Mouse (Mus musculus) kidney, embryonic 16.5 days (tissue): ENCODE data around the gene Rit1. TPM values are rescaled to one million over a fixed set of nuclear protein-coding genes. Genes with fewer than 3 reads are reported as not detected.
"Not testable (repeated sequence)": the region's sequence is repeated elsewhere in the genome, so short reads cannot be mapped to it uniquely, and the experiment has no call there.

Experiments used
- ATAC-seq: fragments of 200-750 bp; cut with Nextera tagmentation; 2 replicates; pipeline ENCODE4 v1.8.0; 2017; ENCODE audit warnings: moderate TSS enrichment; ENCODE audit not compliant: low FRiP score, low TSS enrichment
- H3K27ac ChIP-seq: fragments of 300-500 bp; sonication (generic); 2 replicates; pipeline ENCODE4 v1.5.1; 2014; ENCODE audit warnings: low read length
- H3K27me3 ChIP-seq: fragments of 300-500 bp; sonication (generic); 2 replicates; pipeline ENCODE4 v1.6.1; 2014; ENCODE audit warnings: low read length, control low read depth, mixed read lengths; ENCODE audit not compliant: insufficient read depth
- H3K36me3 ChIP-seq: fragments of 300-500 bp; sonication (generic); 2 replicates; pipeline ENCODE4 v1.6.1; 2014; ENCODE audit warnings: low read length, control low read depth, mixed read lengths; ENCODE audit not compliant: insufficient read depth
- H3K4me1 ChIP-seq: fragments of 300-500 bp; sonication (generic); 2 replicates; pipeline ENCODE4 v1.6.1; 2014; ENCODE audit warnings: low read length, control low read depth, mixed read lengths; ENCODE audit not compliant: insufficient read depth
- H3K4me2 ChIP-seq: fragments of 300-500 bp; sonication (generic); replicated peaks from 2 replicates; pipeline ENCODE4 v1.6.1; 2014; ENCODE audit warnings: low read depth, low read length
- H3K4me3 ChIP-seq: fragments of 300-500 bp; sonication (generic); 2 replicates; pipeline ENCODE4 v1.5.1; 2014; ENCODE audit warnings: mild to moderate bottlenecking, low read length
- H3K9ac ChIP-seq: fragments of 300-500 bp; sonication (generic); replicated peaks from 2 replicates; pipeline ENCODE4 v1.6.1; 2014; ENCODE audit warnings: low read length
- H3K9me3 ChIP-seq: fragments of 300-500 bp; sonication (generic); 2 replicates; pipeline ENCODE4 v1.6.1; 2016; ENCODE audit warnings: low read length, control low read depth
- whole genome bisulfite sequencing: fragments of 180-500 bp; shearing (Covaris S2); extraction: QIAGEN DNeasy Blood & Tissue Kit; methylation state at CpG from one replicate; pipeline ENCODE4 v1.1.7; 2014; 5-methylcytosine and 5-hydroxymethylcytosine counted together
- polyA plus RNA-seq: library from polyadenylated mRNA; unstranded; fragments of >200 nt; fragmentation: Nextera tagmentation; extraction: Ambion mirVana; gene quantifications from 2 replicates; pipeline ENCODE4 v1.2.1, GENCODE M21; 2015

The Rit1 gene
- polyA plus RNA-seq, 1 experiment from 2014 or later, result 59.6 TPM

DNA sequence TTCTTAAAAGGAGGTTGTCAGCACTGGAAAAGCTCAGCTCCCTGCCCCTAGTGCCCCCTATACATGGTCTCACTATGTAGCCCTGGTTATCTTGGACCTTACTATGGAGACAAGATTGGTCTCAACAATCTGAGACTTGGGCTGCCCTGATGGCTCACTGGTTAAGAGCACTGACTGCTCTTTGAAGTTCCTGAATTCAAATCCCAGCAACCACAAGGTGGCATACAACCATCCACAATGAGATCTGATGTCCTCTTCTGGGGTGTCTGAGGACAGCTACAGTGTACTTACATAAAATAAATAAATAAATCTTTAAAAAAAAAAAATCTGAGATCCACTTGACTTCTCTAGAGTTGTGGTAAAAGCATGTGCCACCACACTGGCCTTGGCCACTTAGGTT, 21.1 kb upstream of the Rit1 start:
- Histone ChIP-seq H3K9me3 (no peaks in the 10 kb centered on the region), H3K9ac (no peak overlapping the region), H3K36me3 (peaks cover 87% of the 10 kb centered on the region), H3K27ac (no peak overlapping the region), H3K4me2 (no peak overlapping the region), H3K27me3 (no peaks in the 10 kb centered on the region), H3K4me1 (no peaks in the 10 kb centered on the region), H3K4me3 (no peak overlapping the region)
- ATAC-seq, result no peak

GRCm38 (mm10) chr3:88698051-88698450, 18.6 kb upstream of the Rit1 start:
- ATAC-seq, result no peak
- H3K27ac ChIP-seq, result no peak overlapping the region
- H3K9ac ChIP-seq, result no peak overlapping the region
- 97% methylated on average over 1 of the region's 1 CpGs for WGBS
- H3K9me3 ChIP-seq, result no peaks in the 10 kb centered on the region
- H3K36me3 ChIP-seq, result peaks cover 85% of the 10 kb centered on the region
- H3K4me1 ChIP-seq, result no peaks in the 10 kb centered on the region
- no peak overlapping the region for H3K4me2 ChIP-seq
- H3K4me3 ChIP-seq, result no peak overlapping the region
- H3K27me3 ChIP-seq, result no peaks in the 10 kb centered on the region

DNA sequence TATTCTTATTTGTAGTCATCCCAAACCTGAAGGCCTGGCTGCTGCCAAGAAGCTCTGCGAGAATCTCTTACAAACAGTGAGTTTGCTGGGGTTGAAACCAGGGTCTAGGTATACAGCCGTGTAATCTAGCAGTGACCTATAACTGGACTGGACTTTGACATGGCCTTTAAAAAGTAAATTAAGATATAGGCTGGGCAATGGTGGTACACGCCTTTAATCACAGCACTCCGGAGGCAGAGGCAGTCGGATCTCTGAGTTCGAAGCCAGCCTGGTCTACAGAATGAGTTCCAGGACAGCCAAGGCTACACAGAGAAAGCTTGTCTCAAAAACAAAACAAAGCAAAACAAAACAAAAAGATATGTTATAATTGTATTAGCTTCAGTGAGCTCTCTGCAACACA, 17.8 kb upstream of the Rit1 start:
- H3K27ac ChIP-seq, result no peak overlapping the region
- no peaks in the 10 kb centered on the region for H3K4me1 ChIP-seq
- ATAC-seq, result no peak
- WGBS, result 94% methylated on average over 6 of the region's 6 CpGs
- H3K36me3 ChIP-seq, result peaks cover 85% of the 10 kb centered on the region
- no peak overlapping the region for H3K9ac ChIP-seq
- no peaks in the 10 kb centered on the region for H3K9me3 ChIP-seq
- H3K4me2 ChIP-seq, result no peak overlapping the region
- H3K27me3 ChIP-seq, result no peaks in the 10 kb centered on the region
- H3K4me3 ChIP-seq, result no peak overlapping the region

GRCm38 (mm10) chr3:88700247-88700646, 16.4 kb upstream of the Rit1 start:
- Histone ChIP-seq H3K27ac (no peak overlapping the region), H3K9me3 (no peaks in the 10 kb centered on the region), H3K4me2 (no peak overlapping the region), H3K4me3 (no peak overlapping the region), H3K27me3 (no peaks in the 10 kb centered on the region), H3K4me1 (no peaks in the 10 kb centered on the region), H3K36me3 (peaks cover 82% of the 10 kb centered on the region), H3K9ac (no peak overlapping the region)
- no peak for ATAC-seq
- 92% methylated on average over 3 of the region's 3 CpGs for WGBS

- Histone ChIP-seq H3K36me3 (peaks cover 78% of the 10 kb centered on the region), H3K4me3 (no peak overlapping the region), H3K9me3 (no peaks in the 10 kb centered on the region), H3K9ac (no peak overlapping the region), H3K4me2 (no peak overlapping the region), H3K27ac (no peak overlapping the region), H3K27me3 (no peaks in the 10 kb centered on the region), H3K4me1 (no peaks in the 10 kb centered on the region)
- no peak for ATAC-seq
- 63% methylated on average over 3 of the region's 3 CpGs for WGBS
Measured at GRCm38 (mm10) chr3:88701222-88701621, 15.4 kb upstream of the Rit1 start.

DNA sequence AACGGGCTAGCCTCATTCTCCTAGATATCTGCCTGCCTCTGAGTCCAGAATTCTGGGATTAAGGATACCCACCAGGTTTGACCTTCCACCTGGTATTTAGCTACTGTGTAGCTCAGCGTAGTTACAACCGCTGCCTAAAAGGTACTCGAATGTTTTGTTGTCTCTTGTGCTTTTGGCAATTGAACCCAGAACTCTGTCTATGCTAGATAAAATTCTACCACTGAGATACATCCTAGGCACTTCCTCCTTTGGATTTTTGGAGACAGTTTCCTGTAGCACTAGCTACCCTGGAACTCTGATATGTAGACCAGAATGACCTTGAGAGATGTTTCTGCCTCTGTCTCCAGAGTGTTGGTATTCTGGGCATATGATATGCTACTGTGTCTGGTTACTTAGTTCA, 2.9 kb upstream of the Rit1 start:
- no peak for ATAC-seq
- H3K9ac ChIP-seq, result no peak overlapping the region
- H3K27me3 ChIP-seq, result no peaks in the 10 kb centered on the region
- H3K9me3 ChIP-seq, result no peaks in the 10 kb centered on the region
- H3K4me1 ChIP-seq, result peaks cover 12% of the 10 kb centered on the region
- 97% methylated on average over 4 of the region's 4 CpGs for WGBS
- H3K27ac ChIP-seq, result no peak overlapping the region
- no peak overlapping the region for H3K4me2 ChIP-seq
- no peak overlapping the region for H3K4me3 ChIP-seq
- H3K36me3 ChIP-seq, result peaks cover 41% of the 10 kb centered on the region

GRCm38 (mm10) chr3:88714725-88715124, 1.9 kb upstream of the Rit1 start:
- H3K9ac ChIP-seq, result no peak overlapping the region
- H3K4me2 ChIP-seq, result no peak overlapping the region
- H3K9me3 ChIP-seq, result no peaks in the 10 kb centered on the region
- 56% methylated on average over 2 of the region's 2 CpGs for WGBS
- H3K4me3 ChIP-seq, result no peak overlapping the region
- H3K4me1 ChIP-seq, result peaks cover 20% of the 10 kb centered on the region
- H3K36me3 ChIP-seq, result peaks cover 34% of the 10 kb centered on the region
- no peaks in the 10 kb centered on the region for H3K27me3 ChIP-seq
- H3K27ac ChIP-seq, result no peak overlapping the region
- no peak for ATAC-seq

GRCm38 (mm10) chr3:88715716-88716115, 922 bp upstream of the Rit1 start:
- H3K36me3 ChIP-seq, result peaks cover 32% of the 10 kb centered on the region

GRCm38 (mm10) chr3:88717198-88717798, 660 bp downstream of the Rit1 start:
- WGBS, result 4% methylated on average over 9 of the region's 9 CpGs
- Histone ChIP-seq H3K36me3 (peaks cover 25% of the 10 kb centered on the region), H3K9me3 (no peaks in the 10 kb centered on the region), H3K27ac (peak overlapping the region; percentile 73), H3K27me3 (no peaks in the 10 kb centered on the region), H3K4me2 (peak overlapping the region; percentile 69), H3K4me1 (peaks cover 20% of the 10 kb centered on the region), H3K9ac (peak overlapping the region; percentile 81), H3K4me3 (peak overlapping the region; percentile 84)
- peak; percentile 75; the same call in 1 of the 2 replicates for ATAC-seq

More at GRCm38 (mm10) chr3:88715716-88716115, 922 bp upstream of the Rit1 start:
- not testable (repeated sequence) for H3K4me3 ChIP-seq, H3K4me2 ChIP-seq, H3K27me3 ChIP-seq, H3K9ac ChIP-seq, ATAC-seq, H3K27ac ChIP-seq, H3K9me3 ChIP-seq
- peaks cover 20% of the 10 kb centered on the region for H3K4me1 ChIP-seq
- WGBS, result 82% methylated on average over 5 of the region's 5 CpGs

- Histone ChIP-seq H3K4me2 (peak overlapping the region; percentile 69), H3K27ac (no peak overlapping the region), H3K9ac (peak overlapping the region; percentile 47; the same call in 1 of the 2 replicates), H3K4me3 (peak overlapping the region; percentile 21), H3K36me3 (peaks cover 21% of the 10 kb centered on the region), H3K9me3 (no peaks in the 10 kb centered on the region), H3K27me3 (no peaks in the 10 kb centered on the region), H3K4me1 (peaks cover 20% of the 10 kb centered on the region)
- WGBS, result 47% methylated on average over 1 of the region's 1 CpGs
- ATAC-seq, result no peak
Measured at GRCm38 (mm10) chr3:88717831-88718230, 1.2 kb downstream of the Rit1 start.
